Mouse (Mus musculus): ENCODE data around the gene Ltb. TPM values are rescaled to one million over a fixed set of nuclear protein-coding genes. Genes with fewer than 3 reads are reported as not detected.

Ltb gene
- polyA plus RNA-seq, 1 experiment from 2014 or later: 0.53 TPM

GRCm38 (mm10) chr17:35165451-35166155 lies 28.6 kb upstream of the Ltb start:
- peaks cover 25% of the 10 kb centered on the region for H3K36me3 ChIP-seq
- peak overlapping the region; percentile 93 for H3K27ac ChIP-seq
- 28% methylated on average over 12 of the region's 12 CpGs for WGBS (ENCODE audit: insufficient replicate concordance)
- no peaks in the 10 kb centered on the region for H3K27me3 ChIP-seq
- peak overlapping the region; percentile 58 for H3K9ac ChIP-seq
- H3K4me1 ChIP-seq (replicated peaks): peaks cover 42% of the 10 kb centered on the region
- peak overlapping the region; percentile 90 for H3K4me2 ChIP-seq
- no peaks in the 10 kb centered on the region for H3K9me3 ChIP-seq (replicated peaks)
- peak overlapping the region; percentile 97 for H3K4me3 ChIP-seq (replicated peaks)
- peak; percentile 77 for ATAC-seq (ENCODE audit: low read depth)
- no peak for DNase-seq

- Histone ChIP-seq H3K4me1 (replicated peaks) (peaks cover 35% of the 10 kb centered on the region), H3K4me2 (0 out of 2 replicates have a peak overlapping the region, but pooled peaks have one; percentile 90), H3K27me3 (no peaks in the 10 kb centered on the region), H3K36me3 (peaks cover 16% of the 10 kb centered on the region), H3K9me3 (replicated peaks) (no peaks in the 10 kb centered on the region), H3K4me3 (replicated peaks) (no peak overlapping the region), H3K9ac (no peak overlapping the region), H3K27ac (no peak overlapping the region)
- ATAC-seq (ENCODE audit: low read depth) (no peak), DNase-seq (peak; percentile 49)
- WGBS (ENCODE audit: insufficient replicate concordance): 69% methylated on average over 8 of the region's 8 CpGs
Measured at GRCm38 (mm10) chr17:35166352-35167035, 27.7 kb upstream of the Ltb start.

- H3K9me3 ChIP-seq (replicated peaks): no peaks in the 10 kb centered on the region
- WGBS (ENCODE audit: insufficient replicate concordance): 68% methylated on average over 7 of the region's 7 CpGs
- no peak overlapping the region for H3K27ac ChIP-seq
- ATAC-seq (ENCODE audit: low read depth) (no peak), DNase-seq (no peak)
- no peak overlapping the region for H3K4me3 ChIP-seq (replicated peaks)
- no peaks in the 10 kb centered on the region for H3K27me3 ChIP-seq
- no peak overlapping the region for H3K4me2 ChIP-seq
- peaks cover 3% of the 10 kb centered on the region; the same call in 1 of the 2 replicates for H3K36me3 ChIP-seq
- no peak overlapping the region for H3K9ac ChIP-seq
- peaks cover 22% of the 10 kb centered on the region for H3K4me1 ChIP-seq (replicated peaks)
Measured at GRCm38 (mm10) chr17:35167794-35168193, 26.4 kb upstream of the Ltb start.

- Histone ChIP-seq H3K9me3 (replicated peaks) (no peaks in the 10 kb centered on the region), H3K4me3 (replicated peaks) (no peak overlapping the region), H3K27ac (no peak overlapping the region), H3K9ac (no peak overlapping the region), H3K4me1 (replicated peaks) (peaks cover 14% of the 10 kb centered on the region), H3K4me2 (no peak overlapping the region), H3K27me3 (no peaks in the 10 kb centered on the region), H3K36me3 (no peaks in the 10 kb centered on the region)
- ATAC-seq (ENCODE audit: low read depth) (no peak), DNase-seq (no peak)
- 8% methylated on average over 4 of the region's 4 CpGs for WGBS (ENCODE audit: insufficient replicate concordance)
Measured at GRCm38 (mm10) chr17:35168541-35169207, 25.6 kb upstream of the Ltb start.

GRCm38 (mm10) chr17:35172445-35173234 lies 21.6 kb upstream of the Ltb start:
- no peaks in the 10 kb centered on the region; the same call in 1 of the 2 replicates for H3K4me1 ChIP-seq (replicated peaks)
- no peak for ATAC-seq (ENCODE audit: low read depth)
- peak overlapping the region; percentile 1; the same call in 1 of the 2 replicates for H3K27ac ChIP-seq
- H3K9me3 ChIP-seq (replicated peaks): no peaks in the 10 kb centered on the region
- no peak overlapping the region for H3K4me2 ChIP-seq
- DNase-seq: no peak
- 57% methylated on average over 11 of the region's 11 CpGs for WGBS (ENCODE audit: insufficient replicate concordance)
- H3K36me3 ChIP-seq: no peaks in the 10 kb centered on the region
- H3K27me3 ChIP-seq: no peaks in the 10 kb centered on the region
- H3K9ac ChIP-seq: no peak overlapping the region
- no peak overlapping the region for H3K4me3 ChIP-seq (replicated peaks)

- H3K4me1 ChIP-seq (replicated peaks): no peaks in the 10 kb centered on the region; the same call in 1 of the 2 replicates
- no peaks in the 10 kb centered on the region for H3K36me3 ChIP-seq
Measured at GRCm38 (mm10) chr17:35173329-35173728, 20.9 kb upstream of the Ltb start.

GRCm38 (mm10) chr17:35174201-35174977 lies 19.9 kb upstream of the Ltb start:
- H3K4me3 ChIP-seq (replicated peaks): no peak overlapping the region
- no peak overlapping the region for H3K27ac ChIP-seq
- ATAC-seq (ENCODE audit: low read depth) (no peak), DNase-seq (no peak)
- H3K36me3 ChIP-seq: no peaks in the 10 kb centered on the region
- H3K4me1 ChIP-seq (replicated peaks): no peaks in the 10 kb centered on the region; the same call in 1 of the 2 replicates
- no peaks in the 10 kb centered on the region for H3K9me3 ChIP-seq (replicated peaks)
- WGBS (ENCODE audit: insufficient replicate concordance): 50% methylated on average over 8 of the region's 8 CpGs
- H3K4me2 ChIP-seq: no peak overlapping the region
- H3K27me3 ChIP-seq: no peaks in the 10 kb centered on the region
- no peak overlapping the region for H3K9ac ChIP-seq

More at GRCm38 (mm10) chr17:35173329-35173728, 20.9 kb upstream of the Ltb start:
- no peak overlapping the region for H3K27ac ChIP-seq
- H3K9me3 ChIP-seq (replicated peaks): no peaks in the 10 kb centered on the region
- H3K4me2 ChIP-seq: no peak overlapping the region
- no peak overlapping the region for H3K9ac ChIP-seq
- no peaks in the 10 kb centered on the region for H3K27me3 ChIP-seq
- no peak overlapping the region for H3K4me3 ChIP-seq (replicated peaks)
- 56% methylated on average over 3 of the region's 3 CpGs for WGBS (ENCODE audit: insufficient replicate concordance)
- DNase-seq (no peak), ATAC-seq (ENCODE audit: low read depth) (no peak)

GRCm38 (mm10) chr17:35175382-35175781 lies 18.9 kb upstream of the Ltb start:
- H3K9ac ChIP-seq: no peak overlapping the region
- no peak overlapping the region for H3K4me2 ChIP-seq
- H3K27ac ChIP-seq: no peak overlapping the region
- ATAC-seq (ENCODE audit: low read depth) (no peak), DNase-seq (no peak)
- no peaks in the 10 kb centered on the region; the same call in 1 of the 2 replicates for H3K4me1 ChIP-seq (replicated peaks)
- no peaks in the 10 kb centered on the region for H3K27me3 ChIP-seq
- H3K4me3 ChIP-seq (replicated peaks): no peak overlapping the region
- WGBS (ENCODE audit: insufficient replicate concordance): 67% methylated on average over 6 of the region's 6 CpGs
- H3K9me3 ChIP-seq (replicated peaks): no peaks in the 10 kb centered on the region
- no peaks in the 10 kb centered on the region for H3K36me3 ChIP-seq

- H3K27me3 ChIP-seq: no peaks in the 10 kb centered on the region
- no peaks in the 10 kb centered on the region for H3K9me3 ChIP-seq (replicated peaks)
- H3K4me2 ChIP-seq: no peak within 1 kb of the TSS
- H3K27ac ChIP-seq: no peak within 1 kb of the TSS
- no peaks in the 10 kb centered on the region for H3K36me3 ChIP-seq
- DNase-seq: no peak
- no peak for ATAC-seq (ENCODE audit: low read depth)
- WGBS (ENCODE audit: insufficient replicate concordance): 58% methylated on average over 2 of the region's 2 CpGs
- no peaks in the 10 kb centered on the region; the same call in 1 of the 2 replicates for H3K4me1 ChIP-seq (replicated peaks)
- H3K4me3 ChIP-seq (replicated peaks): no peak within 1 kb of the TSS
- no peak within 1 kb of the TSS for H3K9ac ChIP-seq
Measured at GRCm38 (mm10) chr17:35175968-35176367, 18.3 kb upstream of the Ltb start, which contains the start of gene Aif1. Gene Aif1 (minus strand): TSS chr17:35176068.

GRCm38 (mm10) chr17:35178528-35178927 lies 15.7 kb upstream of the Ltb start:
- ATAC-seq (ENCODE audit: low read depth) (0 out of 2 replicates have a peak, but pooled peaks have one; percentile 45), DNase-seq (peak; percentile 52)
- Histone ChIP-seq H3K36me3 (no peaks in the 10 kb centered on the region), H3K9me3 (replicated peaks) (no peaks in the 10 kb centered on the region), H3K4me3 (replicated peaks) (no peak overlapping the region), H3K4me1 (replicated peaks) (no peaks in the 10 kb centered on the region; the same call in 1 of the 2 replicates), H3K27me3 (no peaks in the 10 kb centered on the region), H3K27ac (no peak overlapping the region), H3K9ac (no peak overlapping the region), H3K4me2 (no peak overlapping the region)
- WGBS (ENCODE audit: insufficient replicate concordance): 9% methylated on average over 5 of the region's 5 CpGs

Measured in liver, embryonic 13.5 days (tissue).